ENCODE assay signal across 8 mouse cellular contexts in genomic region chr2:131175286-131175944, GRCm38 (mm10). TPM values are rescaled to one million over a fixed set of nuclear protein-coding genes. Genes with fewer than 3 reads are reported as not detected.
DNase-seq lines count a peak whose midpoint lies in the region; ATAC-seq and TF ChIP-seq lines count a peak whose summit lies in the region.

No protein-coding gene starts in this region.

- TF ChIP-seq POLR2A in liver, adult 2 months (IDR thresholded peaks at IDR 0.05; ENCODE audit: extremely low read depth, insufficient read depth, low read length) = no peak
- no peak for TF ChIP-seq POLR2A in CH12.LX (IDR thresholded peaks at IDR 0.05; ENCODE audit: low read depth, low read length)

- H3K4me2 ChIP-seq in forebrain, embryonic 13.5 days = no peak overlapping the region
- H3K4me2 ChIP-seq in forebrain, postnatal 0 days (ENCODE audit: low read depth) = no peak overlapping the region
- H3K4me2 ChIP-seq in liver, embryonic 12.5 days = no peak overlapping the region
- no peak overlapping the region for H3K4me2 ChIP-seq in CH12.LX (ENCODE audit: insufficient read depth, low read depth, poor library complexity, severe bottlenecking)
- peak overlapping the region; percentile 96; the same call in 1 of the 2 replicates for H3K4me2 ChIP-seq in kidney, postnatal 0 days (ENCODE audit: low read length)

- peaks cover 27% of the 10 kb centered on the region for H3K36me3 ChIP-seq in forebrain, embryonic 13.5 days (ENCODE audit: poor library complexity, severe bottlenecking)
- peaks cover 14% of the 10 kb centered on the region; the same call in 1 of the 2 replicates for H3K36me3 ChIP-seq in forebrain, postnatal 0 days (ENCODE audit: insufficient read depth)
- H3K36me3 ChIP-seq in liver, adult 2 months (ENCODE audit: control insufficient read depth, insufficient read depth, low read length) = no peaks in the 10 kb centered on the region
- H3K36me3 ChIP-seq in liver, embryonic 12.5 days = peaks cover 27% of the 10 kb centered on the region
- H3K36me3 ChIP-seq in CH12.LX (replicated peaks in 1 of 2; ENCODE audit: control insufficient read depth in 1 of 2, insufficient read depth in 1 of 2, low read length in 1 of 2) = peaks cover 0 to 28% of the 10 kb centered on the region in 2 experiments
- H3K36me3 ChIP-seq in kidney, postnatal 0 days (ENCODE audit: insufficient read depth, low read length) = no peaks in the 10 kb centered on the region

- no peak for DNase-seq in forebrain, postnatal 0 days
- DNase-seq in liver, adult 2 months (ENCODE audit: extremely low read depth, low read depth, low spot score) = no peak
- DNase-seq in CH12.LX (ENCODE audit: extremely low read depth) = no peak
- DNase-seq in kidney, postnatal 0 days (ENCODE audit: low spot score) = no peak
- DNase-seq in heart, adult 18-20 months = no peak
- DNase-seq in urinary bladder, postnatal 10 days (ENCODE audit: low spot score) = no peak

- TF ChIP-seq CTCF in forebrain, postnatal 0 days (IDR thresholded peaks at IDR 0.05; ENCODE audit: low read depth) = no peak
- no peak for TF ChIP-seq CTCF in liver, adult 2 months (IDR thresholded peaks at IDR 0.05; ENCODE audit: low read depth, low read length)
- TF ChIP-seq CTCF in CH12.LX (conservative IDR thresholded peaks at IDR 0.05 in 1 of 2, IDR thresholded peaks at IDR 0.05 in 1 of 2; ENCODE audit: low read depth in 2 of 2, low read length in 2 of 2) = no peak
- no peak for TF ChIP-seq CTCF in kidney, postnatal 0 days (IDR thresholded peaks at IDR 0.05; ENCODE audit: low read depth)

- in situ Hi-C loops in CH12.LX (cut with MboI; ENCODE audit: low pct_ligation_motif_present, low pct_unique_long_range_greater_than_20kb, low sequenced_read_pairs) = no loop called here

- no peak for TF ChIP-seq RAD21 in CH12.LX (IDR thresholded peaks at IDR 0.05; ENCODE audit: low read depth, low read length)

- H3K27me3 ChIP-seq in forebrain, embryonic 13.5 days = peaks cover 33% of the 10 kb centered on the region
- no peaks in the 10 kb centered on the region for H3K27me3 ChIP-seq in forebrain, postnatal 0 days (ENCODE audit: insufficient read depth, low read length)
- H3K27me3 ChIP-seq in liver, adult 2 months (ENCODE audit: control insufficient read depth, insufficient read depth, low read length) = no peaks in the 10 kb centered on the region
- peaks cover 41% of the 10 kb centered on the region for H3K27me3 ChIP-seq in liver, embryonic 12.5 days (replicated peaks)
- no peaks in the 10 kb centered on the region for H3K27me3 ChIP-seq in CH12.LX (replicated peaks)
- no peaks in the 10 kb centered on the region for H3K27me3 ChIP-seq in kidney, postnatal 0 days (ENCODE audit: insufficient read depth, low read length)

- WGBS in forebrain, embryonic 13.5 days = 78% methylated on average over 3 of the region's 3 CpGs
- 70% methylated on average over 3 of the region's 3 CpGs for WGBS in forebrain, postnatal 0 days
- 74% methylated on average over 3 of the region's 3 CpGs for WGBS in liver, adult 2 months
- 78% methylated on average over 3 of the region's 3 CpGs for WGBS in liver, embryonic 12.5 days (ENCODE audit: insufficient replicate concordance)
- 60% methylated on average over 3 of the region's 3 CpGs for WGBS in kidney, postnatal 0 days

- peaks cover 59% of the 10 kb centered on the region for H3K4me1 ChIP-seq in forebrain, embryonic 13.5 days
- H3K4me1 ChIP-seq in forebrain, postnatal 0 days (ENCODE audit: insufficient read depth) = peaks cover 33% of the 10 kb centered on the region
- H3K4me1 ChIP-seq in liver, adult 2 months (ENCODE audit: control insufficient read depth, insufficient read depth, low read length) = peaks cover 24% of the 10 kb centered on the region
- H3K4me1 ChIP-seq in liver, embryonic 12.5 days = peaks cover 71% of the 10 kb centered on the region
- H3K4me1 ChIP-seq in CH12.LX (ENCODE audit: control insufficient read depth in 1 of 2, insufficient read depth in 2 of 2) = peaks cover 16 to 30% of the 10 kb centered on the region in 2 experiments
- H3K4me1 ChIP-seq in kidney, postnatal 0 days (replicated peaks; ENCODE audit: insufficient read depth, low read length) = peaks cover 33% of the 10 kb centered on the region

- ATAC-seq in forebrain, embryonic 13.5 days = no peak
- ATAC-seq in forebrain, postnatal 0 days = no peak
- ATAC-seq in liver, embryonic 12.5 days = no peak
- no peak for ATAC-seq in kidney, postnatal 0 days (replicated peaks; ENCODE audit: low FRiP score, low read depth)

- H3K4me3 ChIP-seq in forebrain, embryonic 13.5 days = no peak overlapping the region
- H3K4me3 ChIP-seq in forebrain, postnatal 0 days (ENCODE audit: low read depth, low read length) = no peak overlapping the region
- H3K4me3 ChIP-seq in liver, adult 2 months (ENCODE audit: insufficient read depth, low read depth, low read length) = no peak overlapping the region
- no peak overlapping the region for H3K4me3 ChIP-seq in liver, embryonic 12.5 days
- H3K4me3 ChIP-seq in CH12.LX (replicated peaks in 1 of 3; ENCODE audit: low read depth in 2 of 3, low read length in 2 of 3, poor library complexity in 1 of 3) = no peak overlapping the region
- no peak overlapping the region for H3K4me3 ChIP-seq in kidney, postnatal 0 days (replicated peaks; ENCODE audit: low read depth, low read length)

- peaks cover 18% of the 10 kb centered on the region for H3K79me2 ChIP-seq in liver, adult 2 months (ENCODE audit: control insufficient read depth, insufficient read depth, low read length)
- no peaks in the 10 kb centered on the region for H3K79me2 ChIP-seq in CH12.LX (replicated peaks; ENCODE audit: control insufficient read depth, extremely low read depth, insufficient read depth, poor library complexity, severe bottlenecking)

- H3K27ac ChIP-seq in forebrain, embryonic 13.5 days = peak overlapping the region; percentile 4
- H3K27ac ChIP-seq in forebrain, postnatal 0 days (ENCODE audit: low read depth, low read length) = no peak overlapping the region
- H3K27ac ChIP-seq in liver, adult 2 months (replicated peaks; ENCODE audit: insufficient read depth, low read depth, low read length) = peak overlapping the region; percentile 80; the same call in 1 of the 2 replicates
- no peak overlapping the region; the same call in 1 of the 2 replicates for H3K27ac ChIP-seq in liver, embryonic 12.5 days
- no peak overlapping the region for H3K27ac ChIP-seq in CH12.LX (ENCODE audit: insufficient read depth, low read depth)
- peak overlapping the region; percentile 81 for H3K27ac ChIP-seq in kidney, postnatal 0 days

- no peaks in the 10 kb centered on the region for H3K9me3 ChIP-seq in forebrain, embryonic 13.5 days (replicated peaks)
- H3K9me3 ChIP-seq in forebrain, postnatal 0 days (ENCODE audit: low read length) = no peaks in the 10 kb centered on the region
- no peaks in the 10 kb centered on the region for H3K9me3 ChIP-seq in liver, embryonic 12.5 days (replicated peaks)
- no peaks in the 10 kb centered on the region for H3K9me3 ChIP-seq in CH12.LX (replicated peaks; ENCODE audit: low read length)
- no peaks in the 10 kb centered on the region for H3K9me3 ChIP-seq in kidney, postnatal 0 days (replicated peaks; ENCODE audit: low read length)

- dilution Hi-C loops in CH12.LX (cut with MboI; ENCODE audit: extremely low pct_ligation_motif_present, extremely low pct_unique_long_range_greater_than_20kb, low sequenced_read_pairs) = no loop called here

- no peak overlapping the region for H3K9ac ChIP-seq in forebrain, embryonic 13.5 days
- no peak overlapping the region for H3K9ac ChIP-seq in forebrain, postnatal 0 days
- H3K9ac ChIP-seq in liver, adult 2 months (ENCODE audit: low read depth, low read length) = no peak overlapping the region
- no peak overlapping the region for H3K9ac ChIP-seq in liver, embryonic 12.5 days
- H3K9ac ChIP-seq in CH12.LX (ENCODE audit: insufficient read depth, low read depth) = no peak overlapping the region
- H3K9ac ChIP-seq in kidney, postnatal 0 days (ENCODE audit: low read depth, low read length) = no peak overlapping the region

- TF ChIP-seq EP300 in CH12.LX (IDR thresholded peaks at IDR 0.05; ENCODE audit: low read length) = no peak

RNA-seq across cellular contexts. Expression of gene Cenpb, which starts 4.5 kb away (rescaled TPM):
- polyA plus RNA-seq in forebrain, embryonic 13.5 days (2015; fragmentation: Nextera tagmentation; extraction: Ambion mirVana) = 14.8 and 15.3 TPM in 2 replicates
- total RNA-seq in forebrain, postnatal 0 days (2014; rRNA removed) = 113 and 120 TPM in 2 replicates
- 13.0 and 17.9 TPM in 2 replicates for polyA plus RNA-seq in forebrain, postnatal 0 days (2015; fragmentation: Nextera tagmentation; extraction: Ambion mirVana)
- total RNA-seq in liver, adult 2 months (2014; rRNA removed) = 27.3 and 27.5 TPM in 2 replicates
- polyA plus RNA-seq in liver, adult 2 months (2012; rRNA removed) = 35.2 and 40.5 TPM in 2 replicates
- 5.9 and 6.5 TPM in 2 replicates for polyA plus RNA-seq in liver, embryonic 12.5 days (2016; fragmentation: Nextera tagmentation; extraction: Ambion mirVana)
- total RNA-seq in CH12.LX (2012; rRNA removed) = 24.4 and 26.8 TPM in 2 replicates
- total RNA-seq in CH12.LX (2014; rRNA removed) = 17.3 and 18.1 TPM in 2 replicates
- 26.1 and 26.6 TPM in 2 replicates for polyA plus RNA-seq in CH12.LX (2012; ENCODE audit: insufficient read length, low read depth)
- polyA plus RNA-seq in kidney, postnatal 0 days (2015; fragmentation: Nextera tagmentation; extraction: Ambion mirVana) = 13.1 and 15.3 TPM in 2 replicates
- 10 to 100 TPM; 76.7 to 79.6 TPM for total RNA-seq in heart, adult 18-20 months (2021)

RNA-seq across cellular contexts. Expression of gene Cdc25b, which starts 11.3 kb away (rescaled TPM):
- polyA plus RNA-seq in forebrain, embryonic 13.5 days (2015; fragmentation: Nextera tagmentation; extraction: Ambion mirVana) = 52.0 and 59.7 TPM in 2 replicates
- 10.6 and 11.7 TPM in 2 replicates for total RNA-seq in forebrain, postnatal 0 days (2014; rRNA removed)
- polyA plus RNA-seq in forebrain, postnatal 0 days (2015; fragmentation: Nextera tagmentation; extraction: Ambion mirVana) = 12.4 and 15.2 TPM in 2 replicates
- total RNA-seq in liver, adult 2 months (2014; rRNA removed) = 0.94 and 1.0 TPM in 2 replicates
- polyA plus RNA-seq in liver, adult 2 months (2012; rRNA removed) = 1.1 and 1.5 TPM in 2 replicates
- polyA plus RNA-seq in liver, embryonic 12.5 days (2016; fragmentation: Nextera tagmentation; extraction: Ambion mirVana) = 172 and 182 TPM in 2 replicates
- total RNA-seq in CH12.LX (2012; rRNA removed) = 11.6 and 14.4 TPM in 2 replicates
- total RNA-seq in CH12.LX (2014; rRNA removed) = 23.3 and 24.0 TPM in 2 replicates
- polyA plus RNA-seq in CH12.LX (2012; ENCODE audit: insufficient read length, low read depth) = 21.3 and 22.8 TPM in 2 replicates
- polyA plus RNA-seq in kidney, postnatal 0 days (2015; fragmentation: Nextera tagmentation; extraction: Ambion mirVana) = 36.1 and 39.0 TPM in 2 replicates
- 1 to 10 TPM; 2.9 to 5.9 TPM for total RNA-seq in heart, adult 18-20 months (2021)

RNA-seq across cellular contexts. Expression of gene Spef1, which starts 11.7 kb away (rescaled TPM):
- 12.5 and 12.6 TPM in 2 replicates for polyA plus RNA-seq in forebrain, embryonic 13.5 days (2015; fragmentation: Nextera tagmentation; extraction: Ambion mirVana)
- 19.6 and 26.2 TPM in 2 replicates for total RNA-seq in forebrain, postnatal 0 days (2014; rRNA removed)
- 7.7 and 9.7 TPM in 2 replicates for polyA plus RNA-seq in forebrain, postnatal 0 days (2015; fragmentation: Nextera tagmentation; extraction: Ambion mirVana)
- 0.37 and 0.81 TPM in 2 replicates for total RNA-seq in liver, adult 2 months (2014; rRNA removed)
- polyA plus RNA-seq in liver, adult 2 months (2012; rRNA removed) = 0.76 and 0.96 TPM in 2 replicates
- polyA plus RNA-seq in liver, embryonic 12.5 days (2016; fragmentation: Nextera tagmentation; extraction: Ambion mirVana) = 1.0 and 1.1 TPM in 2 replicates
- total RNA-seq in CH12.LX (2012; rRNA removed) (0.97 and 1.0 TPM in 2 replicates), CH12.LX (2014; rRNA removed) (0.34 and 0.45 TPM in 2 replicates)
- polyA plus RNA-seq in CH12.LX (2012; ENCODE audit: insufficient read length, low read depth) = 1.2 TPM in 2 replicates
- polyA plus RNA-seq in kidney, postnatal 0 days (2015; fragmentation: Nextera tagmentation; extraction: Ambion mirVana) = 3.7 and 4.0 TPM in 2 replicates
- total RNA-seq in heart, adult 18-20 months (2021) = 1 to 10 TPM; 4.7 to 5.5 TPM

RNA-seq across cellular contexts. Expression of gene 1700037H04Rik, which starts 15.5 kb away (rescaled TPM):
- polyA plus RNA-seq in forebrain, embryonic 13.5 days (2015; fragmentation: Nextera tagmentation; extraction: Ambion mirVana) = 97.1 and 99.3 TPM in 2 replicates
- total RNA-seq in forebrain, postnatal 0 days (2014; rRNA removed) = 47.2 and 95.0 TPM in 2 replicates
- polyA plus RNA-seq in forebrain, postnatal 0 days (2015; fragmentation: Nextera tagmentation; extraction: Ambion mirVana) = 94.0 and 96.2 TPM in 2 replicates
- total RNA-seq in liver, adult 2 months (2014; rRNA removed) = 3.4 and 3.6 TPM in 2 replicates
- 16.6 and 20.3 TPM in 2 replicates for polyA plus RNA-seq in liver, adult 2 months (2012; rRNA removed)
- polyA plus RNA-seq in liver, embryonic 12.5 days (2016; fragmentation: Nextera tagmentation; extraction: Ambion mirVana) = 131 and 141 TPM in 2 replicates
- 25.3 and 36.5 TPM in 2 replicates for total RNA-seq in CH12.LX (2012; rRNA removed)
- 11.2 and 16.0 TPM in 2 replicates for total RNA-seq in CH12.LX (2014; rRNA removed)
- 40.0 and 43.0 TPM in 2 replicates for polyA plus RNA-seq in CH12.LX (2012; ENCODE audit: insufficient read length, low read depth)
- polyA plus RNA-seq in kidney, postnatal 0 days (2015; fragmentation: Nextera tagmentation; extraction: Ambion mirVana) = 84.8 and 91.5 TPM in 2 replicates
- total RNA-seq in heart, adult 18-20 months (2021) = 10 to 100 TPM in 1 of 2 experiments, 1 to 10 TPM in 1; 9.7 to 17.7 TPM

RNA-seq across cellular contexts. Expression of gene Ap5s1, which starts 31.5 kb away (rescaled TPM):
- polyA plus RNA-seq in forebrain, embryonic 13.5 days (2015; fragmentation: Nextera tagmentation; extraction: Ambion mirVana) = 31.3 and 32.4 TPM in 2 replicates
- 37.4 and 40.7 TPM in 2 replicates for total RNA-seq in forebrain, postnatal 0 days (2014; rRNA removed)
- polyA plus RNA-seq in forebrain, postnatal 0 days (2015; fragmentation: Nextera tagmentation; extraction: Ambion mirVana) = 36.1 and 36.8 TPM in 2 replicates
- total RNA-seq in liver, adult 2 months (2014; rRNA removed) = 12.4 and 15.4 TPM in 2 replicates
- 49.1 and 53.8 TPM in 2 replicates for polyA plus RNA-seq in liver, adult 2 months (2012; rRNA removed)
- 16.4 and 17.0 TPM in 2 replicates for polyA plus RNA-seq in liver, embryonic 12.5 days (2016; fragmentation: Nextera tagmentation; extraction: Ambion mirVana)
- 9.1 and 10.4 TPM in 2 replicates for total RNA-seq in CH12.LX (2012; rRNA removed)
- 19.8 and 22.5 TPM in 2 replicates for total RNA-seq in CH12.LX (2014; rRNA removed)
- 8.1 and 9.9 TPM in 2 replicates for polyA plus RNA-seq in CH12.LX (2012; ENCODE audit: insufficient read length, low read depth)
- 29.9 and 33.4 TPM in 2 replicates for polyA plus RNA-seq in kidney, postnatal 0 days (2015; fragmentation: Nextera tagmentation; extraction: Ambion mirVana)
- total RNA-seq in heart, adult 18-20 months (2021) = 10 to 100 TPM; 36.7 to 41.7 TPM

Comparison
In these comparisons a context has a peak if more than half of its experiments do, and no peak if none do; other contexts are left out.
1. H3K27ac ChIP-seq: peak in forebrain, embryonic 13.5 days (single experiment), liver, adult 2 months (single experiment) and kidney, postnatal 0 days (single experiment); none in forebrain, postnatal 0 days (single experiment), liver, embryonic 12.5 days (single experiment) and CH12.LX (single experiment).